Mouse (Mus musculus) stomach, embryonic 14.5 days (tissue): Measurements from ENCODE around the gene Isg20l2. TPM values are rescaled to one million over a fixed set of nuclear protein-coding genes. Genes with fewer than 3 reads are reported as not detected.
A peak's percentile ranks its signal among the peaks of the same experiment; 100 is the strongest.

Source experiments
- ATAC-seq: fragments of 200-750 bp; cut with Nextera tagmentation; 2 replicates; pipeline ENCODE4 v1.8.0; 2017; ENCODE audit warnings: low read depth, moderate TSS enrichment; ENCODE audit not compliant: insufficient number of reproducible peaks, insufficient read depth, low FRiP score
- H3K27ac ChIP-seq: fragments of 300-500 bp; sonication (generic); 2 replicates; pipeline ENCODE4 v1.5.1; 2014; ENCODE audit warnings: mild to moderate bottlenecking, low read length, moderate library complexity, mixed read lengths
- H3K27me3 ChIP-seq: fragments of 300-500 bp; sonication (generic); 2 replicates; pipeline ENCODE4 v1.6.1; 2014; ENCODE audit warnings: low read length, control low read depth, mixed read lengths; ENCODE audit not compliant: control insufficient read depth, insufficient read depth
- H3K36me3 ChIP-seq: fragments of 300-500 bp; sonication (generic); 2 replicates; pipeline ENCODE4 v1.6.1; 2014; ENCODE audit warnings: mild to moderate bottlenecking, control low read depth, low read length, moderate library complexity, mixed read lengths; ENCODE audit not compliant: control insufficient read depth, insufficient read depth
- H3K4me1 ChIP-seq: fragments of 300-500 bp; sonication (generic); 2 replicates; pipeline ENCODE4 v1.6.1; 2014; ENCODE audit warnings: low read length, control low read depth, mixed read lengths; ENCODE audit not compliant: control insufficient read depth, insufficient read depth
- H3K4me2 ChIP-seq: fragments of 300-500 bp; sonication (generic); replicated peaks from 2 replicates; pipeline ENCODE4 v1.6.1; 2014; ENCODE audit warnings: low read depth, low read length, control low read depth
- H3K4me3 ChIP-seq: fragments of 300-500 bp; sonication (generic); 2 replicates; pipeline ENCODE4 v1.5.1; 2014; ENCODE audit warnings: low read depth, low read length, control low read depth
- H3K9ac ChIP-seq: fragments of 300-500 bp; sonication (generic); replicated peaks from 2 replicates; pipeline ENCODE4 v1.6.1; 2014; ENCODE audit warnings: low read depth, mild to moderate bottlenecking, control low read depth, low read length, moderate library complexity, mixed read lengths
- H3K9me3 ChIP-seq: fragments of 300-500 bp; sonication (generic); 2 replicates; pipeline ENCODE4 v1.6.1; 2016; ENCODE audit warnings: low read depth, low read length, control low read depth; ENCODE audit not compliant: control insufficient read depth
- WGBS: fragments of 180-500 bp; shearing (Covaris S2); extraction: QIAGEN DNeasy Blood & Tissue Kit; methylation state at CpG from one replicate; pipeline ENCODE4 v1.1.7; 2014; 5-methylcytosine and 5-hydroxymethylcytosine counted together
- polyA plus RNA-seq: library from polyadenylated mRNA; unstranded; fragments of >200 nt; fragmentation: Nextera tagmentation; extraction: Ambion mirVana; gene quantifications from 2 replicates; pipeline ENCODE4 v1.2.1, GENCODE M21; 2014

Gene Isg20l2
- polyA plus RNA-seq, 1 experiment from 2014 or later: 35.4 TPM

DNA sequence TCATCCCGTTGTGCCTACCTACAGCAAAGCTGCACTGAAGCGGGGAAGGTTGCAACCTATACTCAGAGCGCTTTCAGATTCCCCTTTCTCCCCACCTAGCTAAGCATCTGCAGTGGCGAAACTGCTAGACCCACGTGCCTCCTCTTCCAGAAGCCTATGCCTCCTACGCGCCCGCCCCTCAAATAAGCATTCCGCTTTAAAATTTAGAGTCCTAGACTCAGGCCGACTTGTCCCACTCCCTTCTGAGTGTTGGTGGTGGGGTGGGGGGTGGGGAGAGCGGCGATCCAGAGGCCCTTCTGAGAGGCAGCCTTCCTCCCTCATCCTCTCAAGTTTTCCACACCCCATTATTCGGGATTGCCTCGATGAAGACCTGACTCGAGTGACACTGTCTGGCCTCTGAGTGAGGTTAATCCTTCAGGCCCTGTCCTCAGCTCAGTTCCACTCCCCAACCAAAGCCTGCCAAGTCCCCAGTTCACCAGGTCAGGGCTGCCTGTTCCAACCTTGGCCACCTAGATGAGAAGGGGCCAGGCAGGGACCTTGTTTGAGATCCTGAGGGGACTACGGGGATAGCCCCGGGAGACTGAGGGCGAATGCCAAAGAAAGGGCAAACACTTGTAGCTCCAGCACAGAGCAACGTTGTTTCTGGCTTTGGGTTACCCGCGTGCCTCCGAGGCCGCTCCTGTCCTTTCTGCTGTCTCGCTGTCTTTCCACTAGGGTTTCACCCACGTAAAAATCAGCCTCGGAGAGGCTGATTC is 17.1 kb downstream of the Isg20l2 start:
- Histone ChIP-seq H3K27ac (no peak overlapping the region), H3K4me3 (peak overlapping the region; percentile 26; the same call in 1 of the 2 replicates), H3K36me3 (peaks cover 7% of the 10 kb centered on the region), H3K27me3 (no peaks in the 10 kb centered on the region), H3K4me1 (peaks cover 47% of the 10 kb centered on the region), H3K9me3 (no peaks in the 10 kb centered on the region), H3K9ac (peak overlapping the region; percentile 14; the same call in 1 of the 2 replicates), H3K4me2 (peak overlapping the region; percentile 68)
- WGBS: 5% methylated on average over 26 of the region's 26 CpGs
- no peak for ATAC-seq

GRCm38 (mm10) chr3:87947811-87948199 is 17.7 kb downstream of the Isg20l2 start:
- peaks cover 3% of the 10 kb centered on the region for H3K36me3 ChIP-seq
- H3K4me3 ChIP-seq: peak overlapping the region; percentile 26
- no peaks in the 10 kb centered on the region for H3K27me3 ChIP-seq
- H3K4me1 ChIP-seq: peaks cover 47% of the 10 kb centered on the region
- ATAC-seq: no peak
- no peak overlapping the region; the same call in 1 of the 2 replicates for H3K9ac ChIP-seq
- H3K9me3 ChIP-seq: no peaks in the 10 kb centered on the region
- H3K27ac ChIP-seq: no peak overlapping the region
- H3K4me2 ChIP-seq: peak overlapping the region; percentile 68
- 2% methylated on average over 17 of the region's 17 CpGs for WGBS

DNA sequence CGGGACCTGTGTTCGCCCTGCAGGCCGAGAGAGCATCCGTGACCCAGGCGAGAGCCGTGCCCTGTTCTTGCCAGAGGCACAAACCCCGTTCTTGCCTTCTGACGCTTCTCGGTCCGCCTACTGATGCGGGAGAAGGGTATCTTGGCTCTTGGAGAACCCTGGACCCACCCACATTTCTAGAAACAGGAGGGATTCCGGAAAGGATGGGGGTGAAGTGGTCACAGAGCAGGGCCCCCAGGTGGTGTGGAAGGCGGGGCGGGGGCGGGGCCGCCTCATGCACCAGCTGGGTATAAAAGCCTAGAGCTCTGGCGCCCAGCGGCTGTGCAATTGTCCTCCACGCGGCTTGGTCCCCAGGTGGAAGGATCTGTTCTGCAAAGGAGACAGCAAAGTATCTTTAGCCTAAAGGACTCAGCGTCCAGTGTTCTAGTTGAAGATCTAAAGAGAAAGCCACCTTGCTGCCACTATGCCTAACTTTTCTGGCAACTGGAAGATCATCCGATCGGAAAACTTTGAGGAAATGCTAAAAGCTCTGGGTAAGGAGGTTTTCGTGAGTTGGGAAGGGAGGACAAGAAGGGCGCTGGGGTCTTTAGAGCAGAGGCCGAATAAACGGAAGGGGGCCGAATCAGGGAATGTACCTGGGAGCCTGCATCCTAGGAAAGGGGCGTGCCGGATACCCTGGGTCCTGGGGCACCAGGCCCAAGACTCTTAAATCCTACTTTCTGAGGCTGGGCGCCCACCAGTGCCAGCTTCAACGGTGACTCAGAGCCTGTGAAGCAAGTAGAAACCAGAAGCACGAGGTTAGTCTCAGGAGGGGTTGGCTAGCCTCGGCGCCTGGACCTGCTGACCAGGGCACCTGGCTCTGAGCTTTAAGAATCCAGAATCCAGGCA is 18.5 kb downstream of the Isg20l2 start, which contains the start of gene Crabp2:
Gene Crabp2, plus strand, starts transcription at position 289 of the 888 bp plus-strand sequence.
- peaks cover 51% of the 10 kb centered on the region for H3K4me1 ChIP-seq

GRCm38 (mm10) chr3:87949266-87949954 is 19.3 kb downstream of the Isg20l2 start:
- no peaks in the 10 kb centered on the region for H3K36me3 ChIP-seq
- 0 out of 2 replicates have a peak overlapping the region, but pooled peaks have one; percentile 33 for H3K27ac ChIP-seq
- WGBS: 14% methylated on average over 16 of the region's 16 CpGs
- no peaks in the 10 kb centered on the region for H3K27me3 ChIP-seq
- H3K9me3 ChIP-seq: no peaks in the 10 kb centered on the region
- H3K9ac ChIP-seq: 0 out of 2 replicates have a peak overlapping the region, but pooled peaks have one; percentile 18
- ATAC-seq: no peak
- peak overlapping the region; percentile 26 for H3K4me3 ChIP-seq
- peaks cover 51% of the 10 kb centered on the region for H3K4me1 ChIP-seq
- peak overlapping the region; percentile 68 for H3K4me2 ChIP-seq

More for the DNA sequence above, 18.5 kb downstream of the Isg20l2 start, which contains the start of gene Crabp2:
- WGBS: 3% methylated on average over 35 of the region's 35 CpGs
- Histone ChIP-seq H3K4me2 (peak within 1 kb of the TSS; percentile 68), H3K4me3 (peak within 1 kb of the TSS; percentile 26), H3K27ac (0 out of 2 replicates have a peak within 1 kb of the TSS, but pooled peaks have one; percentile 33), H3K36me3 (peaks cover 2% of the 10 kb centered on the region), H3K27me3 (no peaks in the 10 kb centered on the region), H3K9ac (peak within 1 kb of the TSS; percentile 18; the same call in 1 of the 2 replicates), H3K9me3 (no peaks in the 10 kb centered on the region)
- no peak; the same call in 1 of the 2 replicates for ATAC-seq

DNA sequence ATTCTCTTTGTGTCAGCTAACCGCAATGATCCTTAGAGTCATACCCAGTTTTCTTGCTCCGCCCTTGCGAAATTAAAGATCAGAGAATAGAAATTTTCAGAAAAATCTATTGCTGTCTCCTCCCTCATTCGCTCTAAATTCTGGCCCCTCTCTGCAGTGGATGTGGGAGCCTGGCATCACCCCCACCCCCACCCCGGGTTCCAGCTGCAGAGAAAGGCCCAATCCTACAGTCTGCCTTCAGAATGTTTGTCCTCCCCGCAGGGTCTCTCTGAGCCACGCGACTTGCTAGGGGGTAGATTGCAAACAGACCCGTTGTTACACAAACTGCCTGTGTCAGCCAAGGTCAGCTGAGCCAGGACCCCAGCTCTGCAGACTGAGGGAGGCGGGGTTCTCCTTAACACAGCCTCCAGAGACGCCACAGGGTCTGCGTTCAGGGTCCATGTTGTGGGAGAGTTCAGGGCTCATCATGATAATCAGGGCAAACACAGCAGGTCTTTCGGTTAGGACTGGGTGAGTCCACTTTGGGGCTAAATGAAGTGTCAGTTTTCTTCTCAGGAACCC is 19.9 kb downstream of the Isg20l2 start:
- Histone ChIP-seq H3K9me3 (no peaks in the 10 kb centered on the region), H3K4me3 (peak overlapping the region; percentile 26; the same call in 1 of the 2 replicates), H3K36me3 (no peaks in the 10 kb centered on the region), H3K27me3 (no peaks in the 10 kb centered on the region), H3K9ac (0 out of 2 replicates have a peak overlapping the region, but pooled peaks have one; percentile 11), H3K27ac (no peak overlapping the region), H3K4me2 (peak overlapping the region; percentile 68), H3K4me1 (peaks cover 48% of the 10 kb centered on the region)
- ATAC-seq: no peak
- WGBS: 16% methylated on average over 13 of the region's 13 CpGs

GRCm38 (mm10) chr3:87951946-87952345 is 21.8 kb downstream of the Isg20l2 start:
- Histone ChIP-seq H3K4me3 (peak overlapping the region; percentile 20), H3K27me3 (no peaks in the 10 kb centered on the region), H3K36me3 (no peaks in the 10 kb centered on the region), H3K4me1 (peaks cover 43% of the 10 kb centered on the region), H3K4me2 (peak overlapping the region; percentile 46), H3K27ac (peak overlapping the region; percentile 59; the same call in 1 of the 2 replicates), H3K9me3 (no peaks in the 10 kb centered on the region), H3K9ac (peak overlapping the region; percentile 32; the same call in 1 of the 2 replicates)
- no peak for ATAC-seq
- 20% methylated on average over 12 of the region's 12 CpGs for WGBS

DNA sequence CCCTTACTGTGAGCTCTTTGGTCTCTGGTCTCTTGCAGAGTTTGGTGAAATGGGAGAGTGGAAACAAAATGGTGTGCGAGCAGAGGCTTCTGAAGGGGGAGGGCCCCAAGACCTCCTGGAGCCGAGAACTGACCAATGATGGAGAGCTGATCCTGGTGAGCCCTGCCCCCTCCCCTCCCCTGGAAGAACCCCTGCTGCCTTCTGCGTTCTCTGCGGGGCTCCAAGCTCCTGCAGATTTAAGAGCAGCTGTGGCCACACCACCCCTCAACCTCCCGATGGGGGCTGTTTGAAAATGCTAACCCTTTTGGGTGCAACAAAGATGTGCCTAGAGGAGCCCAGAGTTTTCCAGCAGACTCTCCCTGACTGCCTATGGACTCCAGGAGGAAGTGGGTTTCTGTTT is 22.3 kb downstream of the Isg20l2 start:
- no peaks in the 10 kb centered on the region for H3K36me3 ChIP-seq
- peaks cover 38% of the 10 kb centered on the region for H3K4me1 ChIP-seq
- H3K27ac ChIP-seq: peak overlapping the region; percentile 59
- H3K9ac ChIP-seq: peak overlapping the region; percentile 32; the same call in 1 of the 2 replicates
- H3K4me2 ChIP-seq: peak overlapping the region; percentile 46
- WGBS: 10% methylated on average over 5 of the region's 5 CpGs
- no peaks in the 10 kb centered on the region for H3K27me3 ChIP-seq
- no peaks in the 10 kb centered on the region for H3K9me3 ChIP-seq
- peak overlapping the region; percentile 20 for H3K4me3 ChIP-seq
- ATAC-seq: peak; percentile 77; the same call in 1 of the 2 replicates
